Mouse (Mus musculus) heart, embryonic 16.5 days (tissue): ENCODE measurements around the gene Wdr60. TPM values are rescaled to one million over a fixed set of nuclear protein-coding genes. Genes with fewer than 3 reads are reported as not detected.

Source experiments
- ATAC-seq: fragments of 200-750 bp; cut with Nextera tagmentation; replicated peaks from 2 replicates; pipeline ENCODE4 v1.8.0; 2017; ENCODE audit warnings: moderate number of reproducible peaks; ENCODE audit not compliant: insufficient read depth, low FRiP score; ENCODE audit errors: extremely low read depth
- H3K27ac ChIP-seq: fragments of 300-500 bp; sonication (generic); 2 replicates; pipeline ENCODE4 v1.5.1; 2014; ENCODE audit warnings: mild to moderate bottlenecking, low read length, control low read depth, moderate library complexity
- H3K27me3 ChIP-seq: fragments of 300-500 bp; sonication (generic); 2 replicates; pipeline ENCODE4 v1.6.1; 2014; ENCODE audit warnings: low read length, mixed read lengths; ENCODE audit not compliant: control insufficient read depth, insufficient read depth
- H3K36me3 ChIP-seq: fragments of 300-500 bp; sonication (generic); 2 replicates; pipeline ENCODE4 v1.6.1; 2014; ENCODE audit not compliant: control insufficient read depth, insufficient read depth
- H3K4me1 ChIP-seq: fragments of 300-500 bp; sonication (generic); 2 replicates; pipeline ENCODE4 v1.6.1; 2014; ENCODE audit warnings: low read length, mixed read lengths; ENCODE audit not compliant: control insufficient read depth, insufficient read depth
- H3K4me2 ChIP-seq: fragments of 300-500 bp; sonication (generic); 2 replicates; pipeline ENCODE4 v1.6.1; 2014; ENCODE audit warnings: low read depth, mild to moderate bottlenecking, control low read depth, low read length
- H3K4me3 ChIP-seq: fragments of 300-500 bp; sonication (generic); 2 replicates; pipeline ENCODE4 v1.5.1; 2014; ENCODE audit warnings: mild to moderate bottlenecking, control low read depth, low read length
- H3K9ac ChIP-seq: fragments of 300-500 bp; sonication (generic); 2 replicates; pipeline ENCODE4 v1.6.1; 2014; ENCODE audit warnings: low read length, control low read depth
- H3K9me3 ChIP-seq: fragments of 300-500 bp; sonication (generic); replicated peaks from 2 replicates; pipeline ENCODE4 v1.6.1; 2016; ENCODE audit warnings: low read length; ENCODE audit not compliant: control insufficient read depth
- WGBS: fragments of 180-500 bp; shearing (Covaris S2); extraction: QIAGEN DNeasy Blood & Tissue Kit; methylation state at CpG from one replicate; pipeline ENCODE4 v1.1.7; 2014; 5-methylcytosine and 5-hydroxymethylcytosine counted together
- polyA plus RNA-seq: library from polyadenylated mRNA; unstranded; fragments of >200 nt; fragmentation: Nextera tagmentation; extraction: Ambion mirVana; gene quantifications from 2 replicates; pipeline ENCODE4 v1.2.1, GENCODE M21; 2015

Gene Wdr60
- polyA plus RNA-seq, 1 experiment from 2014 or later = 6.5 TPM

- ATAC-seq = no peak
- no peaks in the 10 kb centered on the region for H3K4me1 ChIP-seq
- no peaks in the 10 kb centered on the region for H3K9me3 ChIP-seq
- H3K27me3 ChIP-seq = no peaks in the 10 kb centered on the region
- H3K4me3 ChIP-seq = no peak overlapping the region
- H3K4me2 ChIP-seq = no peak overlapping the region
- H3K9ac ChIP-seq = no peak overlapping the region
- no peaks in the 10 kb centered on the region for H3K36me3 ChIP-seq
- WGBS = 77% methylated on average over 6 of the region's 6 CpGs
- no peak overlapping the region for H3K27ac ChIP-seq
Measured at GRCm38 (mm10) chr12:116183212-116183935, 79.4 kb downstream of the Wdr60 start.

GRCm38 (mm10) chr12:116182376-116182775 is 80.4 kb downstream of the Wdr60 start:
- Histone ChIP-seq H3K4me1 (no peaks in the 10 kb centered on the region), H3K9me3 (no peaks in the 10 kb centered on the region), H3K27me3 (no peaks in the 10 kb centered on the region), H3K4me2 (no peak overlapping the region), H3K9ac (no peak overlapping the region), H3K4me3 (no peak overlapping the region), H3K27ac (no peak overlapping the region), H3K36me3 (no peaks in the 10 kb centered on the region)
- no peak for ATAC-seq

- WGBS = 68% methylated on average over 4 of the region's 4 CpGs
- Histone ChIP-seq H3K9me3 (no peaks in the 10 kb centered on the region), H3K27ac (no peak overlapping the region), H3K4me1 (no peaks in the 10 kb centered on the region), H3K4me3 (no peak overlapping the region), H3K4me2 (no peak overlapping the region), H3K9ac (no peak overlapping the region), H3K36me3 (no peaks in the 10 kb centered on the region), H3K27me3 (no peaks in the 10 kb centered on the region)
- ATAC-seq = no peak
Measured at GRCm38 (mm10) chr12:116181436-116182050, 81.3 kb downstream of the Wdr60 start.

DNA sequence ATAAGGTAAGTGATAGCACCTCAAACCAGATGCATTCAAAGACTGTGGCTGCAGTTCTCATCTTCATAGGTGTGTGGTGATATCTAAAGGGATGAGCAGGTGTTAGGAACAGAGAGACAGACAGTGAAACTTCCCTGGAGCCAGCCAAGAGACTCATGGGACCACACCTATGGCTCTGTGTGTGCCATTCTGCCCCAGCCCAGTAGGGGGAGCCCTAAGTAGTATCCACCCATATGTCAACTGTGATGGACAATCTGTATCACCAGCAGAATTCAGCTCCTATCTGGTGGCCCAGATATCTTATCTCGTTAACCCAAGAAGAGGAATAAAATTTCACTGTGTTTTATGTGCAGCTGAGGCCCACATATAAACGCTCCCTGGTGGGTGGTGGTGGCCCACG is 85.9 kb downstream of the Wdr60 start:
- H3K9me3 ChIP-seq = no peaks in the 10 kb centered on the region
- H3K9ac ChIP-seq = no peak overlapping the region
- H3K4me3 ChIP-seq = no peak overlapping the region
- no peak overlapping the region for H3K4me2 ChIP-seq
- H3K36me3 ChIP-seq = no peaks in the 10 kb centered on the region
- no peaks in the 10 kb centered on the region for H3K27me3 ChIP-seq
- 77% methylated on average over 3 of the region's 3 CpGs for WGBS
- ATAC-seq = no peak
- H3K27ac ChIP-seq = no peak overlapping the region
- no peaks in the 10 kb centered on the region for H3K4me1 ChIP-seq

GRCm38 (mm10) chr12:116169666-116170065 is 93.2 kb downstream of the Wdr60 start:
- 51% methylated on average over 5 of the region's 5 CpGs for WGBS
- Histone ChIP-seq H3K4me1 (no peaks in the 10 kb centered on the region), H3K36me3 (no peaks in the 10 kb centered on the region), H3K9me3 (no peaks in the 10 kb centered on the region), H3K27me3 (peaks cover 2% of the 10 kb centered on the region; the same call in 1 of the 2 replicates), H3K27ac (no peak overlapping the region), H3K4me2 (no peak overlapping the region), H3K4me3 (no peak overlapping the region), H3K9ac (no peak overlapping the region)
- ATAC-seq = no peak; the same call in 1 of the 2 replicates

DNA sequence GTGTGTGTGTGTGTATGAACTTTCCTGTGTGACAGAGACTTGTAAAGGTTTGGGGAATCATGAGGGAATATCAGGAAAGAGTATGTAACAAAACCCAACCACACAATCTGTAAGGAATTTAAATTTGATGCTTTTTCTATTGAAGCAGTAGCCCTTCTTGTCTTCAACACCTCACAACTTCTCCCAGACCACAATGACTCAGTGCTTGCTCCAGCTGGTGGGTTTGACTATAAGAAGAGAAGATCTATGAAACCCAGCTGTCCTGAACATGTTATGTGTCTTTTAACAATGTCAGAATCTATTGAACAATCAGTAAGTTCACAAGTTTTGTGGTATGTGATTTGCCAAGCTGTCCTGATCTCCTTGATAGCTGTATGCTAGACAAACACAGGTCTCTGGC is 97.5 kb downstream of the Wdr60 start:
- ATAC-seq = no peak
- Histone ChIP-seq H3K4me3 (no peak overlapping the region), H3K27me3 (peaks cover 2% of the 10 kb centered on the region; the same call in 1 of the 2 replicates), H3K36me3 (no peaks in the 10 kb centered on the region), H3K9ac (no peak overlapping the region), H3K9me3 (no peaks in the 10 kb centered on the region), H3K27ac (no peak overlapping the region), H3K4me1 (no peaks in the 10 kb centered on the region), H3K4me2 (no peak overlapping the region)

- H3K4me1 ChIP-seq = no peaks in the 10 kb centered on the region
- no peak overlapping the region for H3K9ac ChIP-seq
- H3K27me3 ChIP-seq = no peaks in the 10 kb centered on the region
- no peak overlapping the region for H3K4me2 ChIP-seq
- H3K9me3 ChIP-seq = no peaks in the 10 kb centered on the region
- H3K36me3 ChIP-seq = no peaks in the 10 kb centered on the region
- H3K4me3 ChIP-seq = no peak overlapping the region
- H3K27ac ChIP-seq = no peak overlapping the region
- 78% methylated on average over 2 of the region's 2 CpGs for WGBS
- no peak for ATAC-seq
Measured at GRCm38 (mm10) chr12:116159695-116160094, 103.1 kb downstream of the Wdr60 start.

GRCm38 (mm10) chr12:116159223-116159622 is 103.6 kb downstream of the Wdr60 start:
- Histone ChIP-seq H3K9ac (no peak overlapping the region), H3K27me3 (no peaks in the 10 kb centered on the region), H3K27ac (no peak overlapping the region), H3K4me1 (no peaks in the 10 kb centered on the region), H3K4me2 (no peak overlapping the region), H3K4me3 (no peak overlapping the region), H3K36me3 (no peaks in the 10 kb centered on the region), H3K9me3 (no peaks in the 10 kb centered on the region)
- ATAC-seq = no peak
- WGBS = 64% methylated on average over 5 of the region's 5 CpGs

- no peak overlapping the region for H3K9ac ChIP-seq
- no peaks in the 10 kb centered on the region for H3K9me3 ChIP-seq
- H3K4me2 ChIP-seq = no peak overlapping the region
- no peak overlapping the region for H3K4me3 ChIP-seq
- no peak for ATAC-seq
- H3K36me3 ChIP-seq = no peaks in the 10 kb centered on the region
- H3K27me3 ChIP-seq = no peaks in the 10 kb centered on the region
- H3K4me1 ChIP-seq = no peaks in the 10 kb centered on the region
- WGBS = 78% methylated on average over 7 of the region's 7 CpGs
- H3K27ac ChIP-seq = no peak overlapping the region
Measured at GRCm38 (mm10) chr12:116156792-116157532, 105.9 kb downstream of the Wdr60 start.
